Mouse (Mus musculus) ES-Bruce4 (cell line): Measurements from ENCODE around the gene Peak1.

Source experiments
- CTCF ChIP-seq: IDR thresholded peaks from one replicate; pipeline ENCODE4 v1.8.1; 2011; ENCODE audit warnings: low read depth, low read length
- EP300 ChIP-seq: IDR thresholded peaks from 2 replicates; pipeline ENCODE4 v1.6.1; 2011; ENCODE audit warnings: low read depth, low read length; ENCODE audit not compliant: insufficient read depth
- POLR2A ChIP-seq: IDR thresholded peaks from one replicate; pipeline ENCODE4 v1.8.1; 2011; ENCODE audit warnings: low read length; ENCODE audit not compliant: insufficient read depth

DNA sequence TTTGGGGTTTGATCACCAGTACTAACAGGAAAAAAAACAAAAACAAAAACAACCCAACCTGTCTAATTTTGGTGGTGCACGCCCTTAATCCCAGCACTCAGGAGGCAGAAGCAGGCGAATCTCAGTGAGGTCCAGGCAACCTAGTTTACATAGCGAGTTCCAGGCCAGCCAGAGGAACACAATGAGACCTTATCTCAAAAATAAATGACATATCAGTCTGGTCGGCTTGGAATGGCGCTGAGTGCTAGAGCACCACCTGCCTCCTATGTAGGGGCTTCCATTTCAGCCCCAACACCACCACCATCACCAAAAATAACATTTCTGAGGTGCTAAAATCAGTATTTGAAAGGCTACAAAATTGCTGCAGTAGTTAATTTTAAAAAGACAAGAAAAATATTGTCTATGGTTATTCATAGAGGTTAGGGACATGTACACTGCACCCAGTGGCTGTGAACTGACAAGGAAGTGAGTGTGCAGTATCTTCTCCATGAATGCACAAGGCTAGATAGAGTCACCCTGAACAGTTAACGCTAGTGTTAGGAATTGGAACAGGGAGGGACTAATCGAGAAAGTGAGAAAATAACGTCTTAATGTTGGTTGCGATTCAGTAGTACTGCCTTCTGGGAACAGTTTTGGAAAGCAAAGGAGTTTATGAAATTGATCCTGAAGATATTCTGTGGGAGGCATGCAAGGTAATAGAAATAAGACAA is 3.2 kb upstream of the Peak1 start:
- TF ChIP-seq EP300 = no peak
- no peak for TF ChIP-seq CTCF
- no peak for TF ChIP-seq POLR2A
